Mouse (Mus musculus) liver, embryonic 14.5 days (tissue): Measurements from ENCODE around the gene Atrnl1. TPM values are rescaled to one million over a fixed set of nuclear protein-coding genes. Genes with fewer than 3 reads are reported as not detected.

ENCODE experiments used
- ATAC-seq: fragments of 200-750 bp; cut with Nextera tagmentation; 2 replicates; pipeline ENCODE4 v1.8.0; 2017; ENCODE audit warnings: moderate number of reproducible peaks, mild to moderate bottlenecking, moderate library complexity; ENCODE audit not compliant: insufficient read depth
- DNase-seq, 3 experiments: peaks; one replicate each; pipeline ENCODE4 v3.0.0-alpha.2; 2012 to 2013; ENCODE audit warnings: low read depth in 3 of 3, low spot score in 3 of 3
- H3K27ac ChIP-seq: fragments of 300-500 bp; sonication (generic); 2 replicates; pipeline ENCODE4 v1.5.1; 2014; ENCODE audit warnings: moderate library complexity, mild to moderate bottlenecking, control low read depth, inconsistent platforms
- H3K27me3 ChIP-seq: fragments of 300-500 bp; sonication (generic); 2 replicates; pipeline ENCODE4 v1.6.1; 2014; ENCODE audit warnings: mild to moderate bottlenecking, low read length, moderate library complexity; ENCODE audit not compliant: control insufficient read depth, insufficient read depth
- H3K36me3 ChIP-seq: fragments of 300-500 bp; sonication (generic); replicated peaks from 2 replicates; pipeline ENCODE4 v1.6.1; 2014; ENCODE audit warnings: low read depth; ENCODE audit not compliant: control insufficient read depth, insufficient read depth
- H3K4me1 ChIP-seq, 2 experiments: fragments of 200-500 bp in 1 of 2; fragments of 300-500 bp in 1 of 2; sonication (generic) in 1 of 2; replicated peaks; 2 replicates each; pipeline ENCODE4 v1.6.1; 2012 to 2014; ENCODE audit warnings: antibody characterized with exemption in 1 of 2, inconsistent platforms in 1 of 2, low read length in 1 of 2; ENCODE audit not compliant: control insufficient read depth in 2 of 2, insufficient read depth in 2 of 2
- H3K4me2 ChIP-seq: fragments of 300-500 bp; sonication (generic); 2 replicates; pipeline ENCODE4 v1.6.1; 2014; ENCODE audit warnings: low read depth, mild to moderate bottlenecking, control low read depth, moderate library complexity
- H3K4me3 ChIP-seq, 2 experiments: fragments of 200-500 bp in 1 of 2; fragments of 300-500 bp in 1 of 2; sonication (generic) in 1 of 2; 2 replicates each; pipeline ENCODE4 v1.5.1; 2012 to 2014; ENCODE audit warnings: low read depth in 2 of 2, low read length in 2 of 2, mild to moderate bottlenecking in 2 of 2, control low read depth in 1 of 2, inconsistent platforms in 1 of 2, moderate library complexity in 1 of 2; ENCODE audit not compliant: insufficient read depth in 1 of 2
- H3K9ac ChIP-seq: fragments of 300-500 bp; sonication (generic); replicated peaks from 2 replicates; pipeline ENCODE4 v1.6.1; 2014; ENCODE audit warnings: mild to moderate bottlenecking, control low read depth, moderate library complexity
- H3K9me3 ChIP-seq: fragments of 300-500 bp; sonication (generic); 2 replicates; pipeline ENCODE4 v1.6.1; 2016; ENCODE audit warnings: low read length, mixed read lengths; ENCODE audit not compliant: control insufficient read depth
- CTCF ChIP-seq: IDR thresholded peaks from 2 replicates; pipeline ENCODE4 v1.5.1; 2016; ENCODE audit warnings: antibody characterized with exemption, low read depth, control low read depth
- EP300 ChIP-seq: IDR thresholded peaks from 2 replicates; pipeline ENCODE4 v1.6.1; 2016; ENCODE audit warnings: antibody characterized with exemption, low read depth
- WGBS: fragments of 180-500 bp; shearing (Covaris S2); extraction: QIAGEN DNeasy Blood & Tissue Kit; methylation state at CpG from one replicate; pipeline ENCODE4 v1.1.7; 2014; ENCODE audit not compliant: insufficient replicate concordance; 5-methylcytosine and 5-hydroxymethylcytosine counted together
- polyA plus RNA-seq, 2 experiments: library from polyadenylated mRNA; depleted of rRNA in 1 of 2; stranded (reverse) in 1 of 2; unstranded in 1 of 2; fragments of >200 nt; fragmentation: Nextera tagmentation in 1 of 2; extraction: Ambion mirVana in 1 of 2; gene quantifications; 2 replicates each; pipeline versions ENCODE4 v1.2.1 to v1.2.3; 2012 to 2014

The Atrnl1 gene
- polyA plus RNA-seq, 2 experiments, result 0.46 to 1.3 TPM

- Histone ChIP-seq H3K9ac (no peak overlapping the region; the same call in 1 of the 2 replicates), H3K27me3 (no peaks in the 10 kb centered on the region; the same call in none of the 2 replicates), H3K4me2 (peak overlapping the region; percentile 83), H3K36me3 (no peaks in the 10 kb centered on the region), H3K4me3 (peak overlapping the region; percentile 21 to 71; a peak in 3 of 4 replicates), H3K27ac (no peak overlapping the region), H3K4me1 (no peaks in the 10 kb centered on the region; a peak in 1 of 4 replicates), H3K9me3 (no peaks in the 10 kb centered on the region)
- DNase-seq (peak in 1 of 3 experiments; percentile 20), ATAC-seq (no peak)
- no peak for TF ChIP-seq EP300
- no peak for TF ChIP-seq CTCF
- WGBS, result 12% methylated on average over 2 of the region's 2 CpGs
Measured at GRCm38 (mm10) chr19:57612179-57612472, 1.3 kb downstream of the Atrnl1 start.

GRCm38 (mm10) chr19:57615972-57616621, 5.3 kb downstream of the Atrnl1 start:
- WGBS, result 70% methylated on average over 9 of the region's 9 CpGs
- ATAC-seq (no peak), DNase-seq (no peak)
- no peaks in the 10 kb centered on the region for H3K27me3 ChIP-seq
- H3K9me3 ChIP-seq, result no peaks in the 10 kb centered on the region
- TF ChIP-seq CTCF (no peak), EP300 (no peak)
- no peak overlapping the region for H3K4me2 ChIP-seq
- no peak overlapping the region for H3K4me3 ChIP-seq
- H3K27ac ChIP-seq, result no peak overlapping the region
- no peaks in the 10 kb centered on the region for H3K36me3 ChIP-seq
- H3K4me1 ChIP-seq, result no peaks in the 10 kb centered on the region; a peak in 1 of 4 replicates
- H3K9ac ChIP-seq, result no peak overlapping the region

- no peak for TF ChIP-seq CTCF
- no peak for TF ChIP-seq EP300
- Histone ChIP-seq H3K4me2 (no peak overlapping the region), H3K9me3 (no peaks in the 10 kb centered on the region), H3K9ac (no peak overlapping the region), H3K36me3 (no peaks in the 10 kb centered on the region), H3K4me1 (0 out of 4 replicates have a peak, but pooled peaks cover 0 to 2% of the 10 kb centered on the region in 2 experiments), H3K27me3 (no peaks in the 10 kb centered on the region), H3K27ac (no peak overlapping the region), H3K4me3 (no peak overlapping the region)
- ATAC-seq (no peak), DNase-seq (no peak)
- 54% methylated on average over 9 of the region's 9 CpGs for WGBS
Measured at GRCm38 (mm10) chr19:57619088-57619487, 8.3 kb downstream of the Atrnl1 start.

GRCm38 (mm10) chr19:57621814-57622213, 11.0 kb downstream of the Atrnl1 start:
- TF ChIP-seq EP300 (no peak), CTCF (no peak)
- Histone ChIP-seq H3K9ac (no peak overlapping the region), H3K9me3 (no peaks in the 10 kb centered on the region), H3K4me2 (no peak overlapping the region), H3K27ac (no peak overlapping the region), H3K36me3 (no peaks in the 10 kb centered on the region), H3K4me3 (no peak overlapping the region), H3K4me1 (0 out of 4 replicates have a peak, but pooled peaks cover 0 to 2% of the 10 kb centered on the region in 2 experiments), H3K27me3 (no peaks in the 10 kb centered on the region)
- 45% methylated on average over 19 of the region's 19 CpGs for WGBS
- DNase-seq (no peak), ATAC-seq (no peak)

- no peak overlapping the region for H3K9ac ChIP-seq
- H3K9me3 ChIP-seq, result no peaks in the 10 kb centered on the region
- no peak for ATAC-seq
- no peak for TF ChIP-seq EP300
- TF ChIP-seq CTCF, result no peak
- 75% methylated on average over 9 of the region's 9 CpGs for WGBS
- H3K4me3 ChIP-seq, result no peak overlapping the region
- H3K4me1 ChIP-seq, result 0 out of 4 replicates have a peak, but pooled peaks cover 0 to 2% of the 10 kb centered on the region in 2 experiments
- DNase-seq, result no peak
- H3K36me3 ChIP-seq, result no peaks in the 10 kb centered on the region
- H3K27me3 ChIP-seq, result no peaks in the 10 kb centered on the region
- H3K27ac ChIP-seq, result no peak overlapping the region
- H3K4me2 ChIP-seq, result no peak overlapping the region
Measured at GRCm38 (mm10) chr19:57625738-57626137, 14.9 kb downstream of the Atrnl1 start.
